Mouse (Mus musculus): ENCODE results near the gene Gimap7. TPM values are rescaled to one million over a fixed set of nuclear protein-coding genes. Genes with fewer than 3 reads are reported as not detected.

The Gimap7 gene
- polyA plus RNA-seq, 1 experiment from 2014 or later, result 0.59 TPM

GRCm38 (mm10) chr6:48687077-48687476, 31.3 kb upstream of the Gimap7 start:
- Histone ChIP-seq H3K9me3 (ENCODE audit: low read length) (no peaks in the 10 kb centered on the region), H3K4me3 (ENCODE audit: low read depth, low read length) (no peak overlapping the region), H3K4me1 (ENCODE audit: insufficient read depth) (0 out of 2 replicates have a peak, but pooled peaks cover 7% of the 10 kb centered on the region), H3K27me3 (ENCODE audit: insufficient read depth, low read length) (no peaks in the 10 kb centered on the region), H3K27ac (ENCODE audit: low read depth) (peak overlapping the region; percentile 31), H3K36me3 (replicated peaks; ENCODE audit: insufficient read depth, low read length) (no peaks in the 10 kb centered on the region), H3K4me2 (ENCODE audit: low read depth, low read length) (no peak overlapping the region), H3K9ac (replicated peaks) (no peak overlapping the region)
- DNase-seq (no peak), ATAC-seq (no peak)
- WGBS (ENCODE audit: insufficient replicate concordance), result 44% methylated on average over 2 of the region's 2 CpGs
- TF ChIP-seq CTCF (IDR thresholded peaks at IDR 0.05; ENCODE audit: low read depth), result no peak
- no peak for TF ChIP-seq EP300 (IDR thresholded peaks at IDR 0.05; ENCODE audit: low read depth)

GRCm38 (mm10) chr6:48689320-48689719, 29.1 kb upstream of the Gimap7 start:
- TF ChIP-seq CTCF (IDR thresholded peaks at IDR 0.05; ENCODE audit: low read depth) (no peak), EP300 (IDR thresholded peaks at IDR 0.05; ENCODE audit: low read depth) (no peak)
- no peaks in the 10 kb centered on the region for H3K27me3 ChIP-seq (ENCODE audit: insufficient read depth, low read length)
- no peak overlapping the region for H3K4me3 ChIP-seq (ENCODE audit: low read depth, low read length)
- no peaks in the 10 kb centered on the region for H3K9me3 ChIP-seq (ENCODE audit: low read length)
- ATAC-seq (no peak), DNase-seq (no peak)
- 0 out of 2 replicates have a peak, but pooled peaks cover 3% of the 10 kb centered on the region for H3K4me1 ChIP-seq (ENCODE audit: insufficient read depth)
- H3K4me2 ChIP-seq (ENCODE audit: low read depth, low read length), result no peak overlapping the region
- no peak overlapping the region for H3K9ac ChIP-seq (replicated peaks)
- H3K36me3 ChIP-seq (replicated peaks; ENCODE audit: insufficient read depth, low read length), result no peaks in the 10 kb centered on the region
- no peak overlapping the region for H3K27ac ChIP-seq (ENCODE audit: low read depth)
- 62% methylated on average over 2 of the region's 2 CpGs for whole genome bisulfite sequencing (ENCODE audit: insufficient replicate concordance)

GRCm38 (mm10) chr6:48692962-48693361, 25.5 kb upstream of the Gimap7 start:
- no peak for TF ChIP-seq EP300 (IDR thresholded peaks at IDR 0.05; ENCODE audit: low read depth)
- no peak for TF ChIP-seq CTCF (IDR thresholded peaks at IDR 0.05; ENCODE audit: low read depth)
- Histone ChIP-seq H3K27me3 (ENCODE audit: insufficient read depth, low read length) (no peaks in the 10 kb centered on the region), H3K4me3 (ENCODE audit: low read depth, low read length) (no peak overlapping the region), H3K9me3 (ENCODE audit: low read length) (no peaks in the 10 kb centered on the region), H3K36me3 (replicated peaks; ENCODE audit: insufficient read depth, low read length) (no peaks in the 10 kb centered on the region), H3K27ac (ENCODE audit: low read depth) (no peak overlapping the region), H3K4me2 (ENCODE audit: low read depth, low read length) (no peak overlapping the region), H3K9ac (replicated peaks) (no peak overlapping the region), H3K4me1 (ENCODE audit: insufficient read depth) (no peaks in the 10 kb centered on the region)
- DNase-seq (peak; percentile 9), ATAC-seq (no peak)
- 69% methylated on average over 6 of the region's 6 CpGs for WGBS (ENCODE audit: insufficient replicate concordance)

- H3K27ac ChIP-seq (ENCODE audit: low read depth), result peak overlapping the region; percentile 24; the same call in 1 of the 2 replicates
- no peak overlapping the region for H3K4me2 ChIP-seq (ENCODE audit: low read depth, low read length)
- H3K9me3 ChIP-seq (ENCODE audit: low read length), result no peaks in the 10 kb centered on the region
- WGBS (ENCODE audit: insufficient replicate concordance), result 83% methylated on average over 4 of the region's 4 CpGs
- peak; percentile 4 for DNase-seq
- no peak overlapping the region for H3K4me3 ChIP-seq (ENCODE audit: low read depth, low read length)
- peaks cover 14% of the 10 kb centered on the region; the same call in 1 of the 2 replicates for H3K4me1 ChIP-seq (ENCODE audit: insufficient read depth)
- no peak overlapping the region for H3K9ac ChIP-seq (replicated peaks)
- no peaks in the 10 kb centered on the region for H3K36me3 ChIP-seq (replicated peaks; ENCODE audit: insufficient read depth, low read length)
- no peak for TF ChIP-seq CTCF (IDR thresholded peaks at IDR 0.05; ENCODE audit: low read depth)
- H3K27me3 ChIP-seq (ENCODE audit: insufficient read depth, low read length), result no peaks in the 10 kb centered on the region
- no peak for ATAC-seq
These were observed 21.4 kb upstream of the Gimap7 start for GRCm38 (mm10) chr6:48696830-48697554.

GRCm38 (mm10) chr6:48697555-48697930, 20.9 kb upstream of the Gimap7 start:
- Histone ChIP-seq H3K36me3 (replicated peaks; ENCODE audit: insufficient read depth, low read length) (no peaks in the 10 kb centered on the region), H3K4me1 (ENCODE audit: insufficient read depth) (peaks cover 14% of the 10 kb centered on the region; the same call in 1 of the 2 replicates), H3K4me2 (ENCODE audit: low read depth, low read length) (no peak overlapping the region), H3K9ac (replicated peaks) (no peak overlapping the region), H3K27me3 (ENCODE audit: insufficient read depth, low read length) (no peaks in the 10 kb centered on the region), H3K27ac (ENCODE audit: low read depth) (peak overlapping the region; percentile 24; the same call in 1 of the 2 replicates), H3K9me3 (ENCODE audit: low read length) (no peaks in the 10 kb centered on the region), H3K4me3 (ENCODE audit: low read depth, low read length) (no peak overlapping the region)
- ATAC-seq (no peak), DNase-seq (no peak)
- TF ChIP-seq EP300 (IDR thresholded peaks at IDR 0.05; ENCODE audit: low read depth) (no peak), CTCF (IDR thresholded peaks at IDR 0.05; ENCODE audit: low read depth) (no peak)
- whole genome bisulfite sequencing (ENCODE audit: insufficient replicate concordance), result 57% methylated on average over 1 of the region's 1 CpGs

- Histone ChIP-seq H3K4me1 (ENCODE audit: insufficient read depth) (peaks cover 14% of the 10 kb centered on the region; the same call in 1 of the 2 replicates), H3K27ac (ENCODE audit: low read depth) (0 out of 2 replicates have a peak overlapping the region, but pooled peaks have one; percentile 55), H3K9me3 (ENCODE audit: low read length) (no peaks in the 10 kb centered on the region), H3K36me3 (replicated peaks; ENCODE audit: insufficient read depth, low read length) (no peaks in the 10 kb centered on the region), H3K9ac (replicated peaks) (no peak overlapping the region), H3K4me2 (ENCODE audit: low read depth, low read length) (no peak overlapping the region), H3K27me3 (ENCODE audit: insufficient read depth, low read length) (no peaks in the 10 kb centered on the region), H3K4me3 (ENCODE audit: low read depth, low read length) (no peak overlapping the region)
- DNase-seq (peak; percentile 9), ATAC-seq (no peak)
- WGBS (ENCODE audit: insufficient replicate concordance), result 48% methylated on average over 7 of the region's 7 CpGs
- TF ChIP-seq EP300 (IDR thresholded peaks at IDR 0.05; ENCODE audit: low read depth), result no peak
- no peak for TF ChIP-seq CTCF (IDR thresholded peaks at IDR 0.05; ENCODE audit: low read depth)
These were observed 20.2 kb upstream of the Gimap7 start for GRCm38 (mm10) chr6:48698066-48698856.
